Mouse (Mus musculus): ENCODE measurements around the gene Spata9.

DNA sequence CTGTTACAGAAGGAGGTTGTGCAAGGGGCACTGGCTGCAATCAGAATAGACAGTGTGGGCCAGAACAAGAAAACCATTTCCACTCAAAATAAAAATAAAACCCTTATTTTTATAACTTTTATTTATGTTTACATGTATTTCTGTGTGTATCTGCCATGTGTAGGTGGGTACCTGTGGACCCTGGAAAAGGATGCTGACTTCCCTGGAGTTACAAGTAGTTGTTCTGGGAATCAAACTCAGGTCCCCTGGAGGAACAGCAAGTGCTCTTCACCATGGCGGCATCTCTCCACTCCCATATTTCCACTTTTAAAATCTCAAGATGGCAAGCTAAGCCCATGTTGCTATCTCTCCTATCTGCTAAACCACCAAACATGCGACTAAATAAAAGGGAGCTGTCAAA is 36.3 kb upstream of the Spata9 start:
- TF ChIP-seq CTCF (IDR thresholded peaks at IDR 0.05): no peak
- TF ChIP-seq EP300 (IDR thresholded peaks at IDR 0.05): no peak
